Comparison of ENCODE assay signal across 11 mouse cellular contexts in the genomic region with DNA sequence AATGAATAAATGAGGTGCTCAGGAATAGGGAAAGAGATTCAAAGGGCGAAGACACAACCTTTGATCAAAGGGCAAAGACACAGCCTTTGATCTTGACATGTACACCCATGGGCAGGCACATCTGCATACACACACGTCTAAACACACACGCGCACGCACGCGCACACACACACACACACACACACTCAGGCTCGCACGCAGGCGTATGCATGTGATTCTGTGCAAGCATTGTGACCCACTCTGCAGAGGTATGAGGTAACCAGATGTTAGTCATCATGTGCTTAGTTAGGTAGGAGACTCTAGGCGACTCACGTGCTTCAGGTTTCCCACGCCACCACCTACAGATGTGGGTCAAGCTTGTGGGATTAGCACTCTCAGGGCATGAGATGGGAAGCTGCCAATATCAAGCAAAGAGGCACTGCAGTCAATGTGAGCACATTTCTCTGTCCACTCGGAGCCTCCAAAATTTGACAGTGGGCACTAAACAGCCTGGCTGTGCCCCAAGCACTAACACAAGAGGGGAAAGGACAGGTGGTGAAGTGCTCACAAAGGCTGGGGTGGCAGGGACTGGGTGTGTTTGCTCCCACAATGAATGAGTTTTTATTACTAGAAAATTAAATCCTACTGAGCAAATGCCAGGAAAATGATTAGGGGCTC.
DNase-seq lines count a peak whose midpoint lies in the region; ATAC-seq and TF ChIP-seq lines count a peak whose summit lies in the region.
"Had no signal": no experiment of that assay in that cellular context is flagged by ENCODE, and none has a peak within 500 bp of the region (broad histone marks: within the 10 kb centered on the region; RNA-seq: fewer than 3 reads in every experiment).

No protein-coding gene starts in this region.

- no peak for TF ChIP-seq CTCF in small intestine, adult 2 months (IDR thresholded peaks at IDR 0.05; ENCODE audit: extremely low read depth, insufficient read length, insufficient replicate concordance, low read depth, low read length)

- H3K4me1 ChIP-seq in embryonic facial prominence, embryonic 11.5 days (ENCODE audit: control insufficient read depth, insufficient read depth, low read length), result no peaks in the 10 kb centered on the region; the same call in 1 of the 2 replicates
- peaks cover 12% of the 10 kb centered on the region; the same call in 1 of the 2 replicates for H3K4me1 ChIP-seq in embryonic facial prominence, embryonic 10.5 days
- H3K4me1 ChIP-seq in neural tube, embryonic 11.5 days (ENCODE audit: control insufficient read depth, insufficient read depth, low read length), result 0 out of 2 replicates have a peak, but pooled peaks cover 2% of the 10 kb centered on the region
- H3K4me1 ChIP-seq in small intestine, adult 2 months (ENCODE audit: control insufficient read depth, insufficient read depth, insufficient read length, low read length), result peaks cover 26% of the 10 kb centered on the region

- H3K36me3 ChIP-seq in embryonic facial prominence, embryonic 11.5 days (replicated peaks; ENCODE audit: control insufficient read depth, insufficient read depth, low read depth, low read length), result no peaks in the 10 kb centered on the region
- H3K36me3 ChIP-seq in embryonic facial prominence, embryonic 10.5 days (replicated peaks), result no peaks in the 10 kb centered on the region
- H3K36me3 ChIP-seq in neural tube, embryonic 11.5 days (ENCODE audit: control insufficient read depth, insufficient read depth, low read length), result no peaks in the 10 kb centered on the region
- no peaks in the 10 kb centered on the region for H3K36me3 ChIP-seq in small intestine, adult 2 months (ENCODE audit: control insufficient read depth, insufficient read depth, low read length)

- no peak overlapping the region for H3K4me2 ChIP-seq in embryonic facial prominence, embryonic 11.5 days (ENCODE audit: low read depth, low read length)
- no peak overlapping the region for H3K4me2 ChIP-seq in neural tube, embryonic 11.5 days (ENCODE audit: low read depth)

- no peak overlapping the region for H3K27ac ChIP-seq in embryonic facial prominence, embryonic 11.5 days (replicated peaks; ENCODE audit: low read depth, low read length)
- no peak overlapping the region for H3K27ac ChIP-seq in embryonic facial prominence, embryonic 10.5 days (replicated peaks)
- no peak overlapping the region for H3K27ac ChIP-seq in neural tube, embryonic 11.5 days (ENCODE audit: low read depth, low read length)
- peak overlapping the region; percentile 51; the same call in 1 of the 2 replicates for H3K27ac ChIP-seq in small intestine, adult 2 months (ENCODE audit: insufficient read depth, low read depth, low read length)

- no peak for DNase-seq in embryonic facial prominence, embryonic 11.5 days (ENCODE audit: low spot score)
- DNase-seq in embryonic facial prominence, embryonic 10.5 days (ENCODE audit: low spot score), result no peak
- DNase-seq in neural tube, embryonic 11.5 days (ENCODE audit: low spot score), result no peak
- DNase-seq in neural tube, embryonic 10.5 days (ENCODE audit: extremely low spot score, low spot score), result no peak
- no peak for DNase-seq in thymus, postnatal 25 days
- DNase-seq in ovary, adult 18-20 months (ENCODE audit: low spot score), result no peak
- DNase-seq: B cell, adult 2 months; heart, postnatal 10 days had no signal

- TF ChIP-seq POLR2A in small intestine, adult 2 months (IDR thresholded peaks at IDR 0.05; ENCODE audit: low read depth, low read length), result no peak

- WGBS in embryonic facial prominence, embryonic 11.5 days, result 76% methylated on average over 14 of the region's 14 CpGs
- 89% methylated on average over 14 of the region's 14 CpGs for WGBS in embryonic facial prominence, embryonic 10.5 days
- WGBS in neural tube, embryonic 11.5 days, result 85% methylated on average over 14 of the region's 14 CpGs
- 52% methylated on average over 14 of the region's 14 CpGs for WGBS in small intestine, adult 2 months

- ATAC-seq in embryonic facial prominence, embryonic 11.5 days (replicated peaks; ENCODE audit: insufficient number of reproducible peaks, low FRiP score, low TSS enrichment, low read depth), result 0 out of 2 replicates have a peak, but pooled peaks have one; percentile 25
- ATAC-seq in neural tube, embryonic 11.5 days (ENCODE audit: insufficient read depth, low FRiP score, low TSS enrichment), result no peak
- ATAC-seq in inflammation-experienced regulatory T-cells, adult 6 months, result peak; percentile 17

- H3K4me3 ChIP-seq in embryonic facial prominence, embryonic 11.5 days (ENCODE audit: low read depth, low read length), result no peak overlapping the region
- H3K4me3 ChIP-seq in embryonic facial prominence, embryonic 10.5 days, result no peak overlapping the region
- H3K4me3 ChIP-seq in neural tube, embryonic 11.5 days (ENCODE audit: low read depth, low read length), result no peak overlapping the region
- H3K4me3 ChIP-seq in small intestine, adult 2 months (ENCODE audit: low read depth, low read length), result no peak overlapping the region
- H3K4me3 ChIP-seq: erythroblast, embryonic 14.5 days had no signal

- no peaks in the 10 kb centered on the region for H3K27me3 ChIP-seq in embryonic facial prominence, embryonic 11.5 days (ENCODE audit: control insufficient read depth, insufficient read depth, low read length)
- no peaks in the 10 kb centered on the region for H3K27me3 ChIP-seq in embryonic facial prominence, embryonic 10.5 days (replicated peaks; ENCODE audit: low read depth, poor library complexity, severe bottlenecking)
- H3K27me3 ChIP-seq in neural tube, embryonic 11.5 days (ENCODE audit: control insufficient read depth, insufficient read depth, low read length), result no peaks in the 10 kb centered on the region
- H3K27me3 ChIP-seq in small intestine, adult 2 months (ENCODE audit: control insufficient read depth, insufficient read depth, low read length), result no peaks in the 10 kb centered on the region

- no peak overlapping the region for H3K9ac ChIP-seq in embryonic facial prominence, embryonic 11.5 days (replicated peaks; ENCODE audit: low read length)
- H3K9ac ChIP-seq in neural tube, embryonic 11.5 days (ENCODE audit: low read length), result peak overlapping the region; percentile 6; the same call in 1 of the 2 replicates

- no peaks in the 10 kb centered on the region for H3K9me3 ChIP-seq in embryonic facial prominence, embryonic 11.5 days (replicated peaks; ENCODE audit: control insufficient read depth, low read length)
- H3K9me3 ChIP-seq in embryonic facial prominence, embryonic 10.5 days, result no peaks in the 10 kb centered on the region
- no peaks in the 10 kb centered on the region for H3K9me3 ChIP-seq in neural tube, embryonic 11.5 days (ENCODE audit: control insufficient read depth, low read length)
